Comparison of ENCODE assay signal across 13 mouse cellular contexts in genomic region chr15:84310271-84310670, GRCm38 (mm10). TPM values are rescaled to one million over a fixed set of nuclear protein-coding genes. Genes with fewer than 3 reads are reported as not detected.
A peak's percentile ranks its signal among the peaks of the same experiment; 100 is the strongest.
DNase-seq lines count a peak whose midpoint lies in the region; ATAC-seq and TF ChIP-seq lines count a peak whose summit lies in the region.
"Had no signal": no experiment of that assay in that cellular context is flagged by ENCODE, and none has a peak within 500 bp of the region (broad histone marks: within the 10 kb centered on the region; RNA-seq: fewer than 3 reads in every experiment).

No protein-coding gene starts in this region.

- H3K9ac ChIP-seq in heart, embryonic 15.5 days = no peak overlapping the region
- H3K9ac ChIP-seq in lung, embryonic 14.5 days = no peak overlapping the region
- H3K9ac ChIP-seq: neural tube, embryonic 12.5 days had no signal

- H3K27me3 ChIP-seq in heart, embryonic 15.5 days = no peaks in the 10 kb centered on the region
- no peaks in the 10 kb centered on the region for H3K27me3 ChIP-seq in lung, embryonic 14.5 days (ENCODE audit: insufficient read depth, low read length)
- H3K27me3 ChIP-seq: neural tube, embryonic 12.5 days had no signal

- H3K27ac ChIP-seq in heart, embryonic 15.5 days = 0 out of 2 replicates have a peak overlapping the region, but pooled peaks have one; percentile 20
- H3K27ac ChIP-seq in lung, embryonic 14.5 days (ENCODE audit: low read depth) = no peak overlapping the region
- H3K27ac ChIP-seq: kidney, postnatal 0 days; macrophage; neural tube, embryonic 12.5 days had no signal

- DNase-seq in heart, adult 8-10 months (ENCODE audit: low spot score) = no peak
- DNase-seq in lung, embryonic 14.5 days = peak; percentile 30
- DNase-seq in lung, adult 18-20 months = no peak
- peak; percentile 30 for DNase-seq in cerebellum, adult 8-10 months
- peak; percentile 69 to 88 for DNase-seq in layer of hippocampus, postnatal 14 days (ENCODE audit: low spot score in 2 of 2)
- DNase-seq in adrenal gland, adult 2 months = no peak
- no peak for DNase-seq in kidney, postnatal 14 days
- DNase-seq: adrenal gland, postnatal 10 days; right cerebral cortex, postnatal 4 days had no signal

- peaks cover 3% of the 10 kb centered on the region; the same call in 1 of the 2 replicates for H3K36me3 ChIP-seq in heart, embryonic 15.5 days
- no peaks in the 10 kb centered on the region for H3K36me3 ChIP-seq in lung, embryonic 14.5 days (ENCODE audit: insufficient read depth)
- H3K36me3 ChIP-seq: neural tube, embryonic 12.5 days had no signal

- no peak overlapping the region for H3K4me2 ChIP-seq in heart, embryonic 15.5 days
- no peak overlapping the region for H3K4me2 ChIP-seq in lung, embryonic 14.5 days
- H3K4me2 ChIP-seq: neural tube, embryonic 12.5 days had no signal

- no peak for ATAC-seq in heart, embryonic 15.5 days (replicated peaks; ENCODE audit: insufficient number of reproducible peaks, insufficient read depth, low FRiP score, low read depth)
- ATAC-seq in lung, embryonic 14.5 days (ENCODE audit: insufficient read depth) = no peak

- peaks cover 37% of the 10 kb centered on the region for H3K4me1 ChIP-seq in heart, embryonic 15.5 days (replicated peaks)
- peaks cover 20% of the 10 kb centered on the region for H3K4me1 ChIP-seq in lung, embryonic 14.5 days (ENCODE audit: insufficient read depth)

- 22% methylated on average over 11 of the region's 11 CpGs for WGBS in heart, embryonic 15.5 days
- 18% methylated on average over 11 of the region's 11 CpGs for WGBS in lung, embryonic 14.5 days

- TF ChIP-seq CTCF in lung, embryonic 14.5 days (IDR thresholded peaks at IDR 0.05; ENCODE audit: low read depth) = no peak

- H3K9me3 ChIP-seq in heart, embryonic 15.5 days (replicated peaks) = no peaks in the 10 kb centered on the region
- H3K9me3 ChIP-seq in lung, embryonic 14.5 days (ENCODE audit: low read depth, low read length) = no peaks in the 10 kb centered on the region
- H3K9me3 ChIP-seq: neural tube, embryonic 12.5 days had no signal

- H3K4me3 ChIP-seq in heart, embryonic 15.5 days = no peak overlapping the region
- H3K4me3 ChIP-seq in lung, embryonic 14.5 days (ENCODE audit: low read depth, low read length) = no peak overlapping the region
- H3K4me3 ChIP-seq: neural tube, embryonic 12.5 days had no signal

RNA-seq across cellular contexts. Expression of gene Parvg, which starts 13.6 kb away (rescaled TPM):
- polyA plus RNA-seq in heart, embryonic 15.5 days (2015; fragmentation: Nextera tagmentation; extraction: Ambion mirVana) = 1.7 and 13.4 TPM in 2 replicates
- 1 to 10 TPM in 3 of 4 experiments, under 1 TPM in 1; 0.88 to 2.0 (median 1.4) TPM for total RNA-seq in heart, adult 8-10 months (2022)
- polyA plus RNA-seq in lung, embryonic 14.5 days (2014; fragmentation: Nextera tagmentation; extraction: Ambion mirVana) = 1.5 and 1.7 TPM in 2 replicates
- 1 to 10 TPM; 7.6 to 8.6 TPM for total RNA-seq in layer of hippocampus, postnatal 14 days (2021)
- 1 to 10 TPM; 2.8 to 3.9 TPM for total RNA-seq in adrenal gland, adult 2 months (2021)
- polyA plus RNA-seq in adrenal gland, adult 2 months (2012; rRNA removed) = 1.7 and 2.1 TPM in 2 replicates

Comparison
In these comparisons a context has a peak if more than half of its experiments do, and no peak if none do; other contexts are left out.
1. DNase-seq: peak in lung, embryonic 14.5 days (single experiment), cerebellum, adult 8-10 months (single experiment) and layer of hippocampus, postnatal 14 days (2 of 2); none in heart, adult 8-10 months (single experiment), lung, adult 18-20 months (0 of 2), adrenal gland, adult 2 months (single experiment) and kidney, postnatal 14 days (single experiment).